Mouse (Mus musculus): ENCODE data around the gene Grb10.

Gene Grb10

GRCm38 (mm10) chr11:11967519-11967918, 71.0 kb downstream of the Grb10 start:
- DNase-seq (ENCODE audit: low spot score) = no peak

- DNase-seq (ENCODE audit: low spot score) = no peak
Measured at GRCm38 (mm10) chr11:11966220-11966619, 72.3 kb downstream of the Grb10 start.

DNA sequence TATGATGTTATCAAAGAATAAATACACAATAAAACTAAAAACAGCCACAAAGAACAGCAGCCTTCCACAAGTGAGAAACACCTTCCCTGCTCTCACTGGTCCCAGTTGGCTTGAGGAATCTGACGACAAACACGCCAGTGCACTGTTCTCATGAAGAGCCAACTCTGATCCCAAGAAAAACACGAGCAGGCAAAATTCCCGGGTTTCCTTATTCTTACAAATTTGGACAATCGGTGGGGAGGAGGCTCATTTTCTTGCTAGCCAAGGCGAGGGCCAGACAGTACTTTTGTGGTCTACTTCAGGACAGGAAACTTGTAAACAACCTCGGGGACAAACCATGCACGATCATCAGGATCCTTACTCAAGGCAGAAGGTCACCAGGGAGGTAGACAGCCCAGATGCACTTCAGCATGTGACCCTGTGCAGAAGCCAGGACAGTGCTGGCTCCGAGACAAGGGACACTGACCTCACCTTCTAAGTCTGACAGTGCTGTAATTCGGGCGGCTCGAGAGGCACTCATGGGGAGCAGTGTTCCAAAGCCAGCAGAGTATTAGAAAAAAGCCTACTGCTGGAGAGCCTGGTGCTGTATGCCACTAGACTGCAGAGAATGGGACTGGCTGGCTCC, 72.9 kb downstream of the Grb10 start:
- DNase-seq (ENCODE audit: low spot score) = no peak

DNA sequence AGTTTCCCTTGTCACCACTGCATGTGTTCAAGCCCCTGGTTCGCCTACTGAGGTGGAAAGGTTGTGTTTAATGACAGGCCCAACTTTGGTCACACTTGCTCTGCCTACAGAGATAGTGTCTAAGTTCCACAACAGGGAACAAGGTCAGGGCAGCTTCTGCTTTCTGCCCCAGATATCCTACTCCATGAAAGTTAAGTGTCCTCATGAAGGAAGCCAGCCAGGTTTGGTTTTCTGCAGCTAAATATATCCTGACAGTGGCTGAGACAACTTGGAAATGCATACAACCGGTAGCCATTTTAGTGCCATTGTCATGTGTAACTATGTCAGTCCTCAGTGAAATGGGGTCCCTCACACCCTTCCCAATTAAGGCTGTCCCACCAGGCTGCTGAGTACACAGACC, 73.8 kb downstream of the Grb10 start:
- DNase-seq (ENCODE audit: low spot score) = no peak

GRCm38 (mm10) chr11:11963587-11963986, 74.9 kb downstream of the Grb10 start:
- DNase-seq (ENCODE audit: low spot score) = no peak

GRCm38 (mm10) chr11:11963065-11963464, 75.4 kb downstream of the Grb10 start:
- no peak for DNase-seq (ENCODE audit: low spot score)

DNA sequence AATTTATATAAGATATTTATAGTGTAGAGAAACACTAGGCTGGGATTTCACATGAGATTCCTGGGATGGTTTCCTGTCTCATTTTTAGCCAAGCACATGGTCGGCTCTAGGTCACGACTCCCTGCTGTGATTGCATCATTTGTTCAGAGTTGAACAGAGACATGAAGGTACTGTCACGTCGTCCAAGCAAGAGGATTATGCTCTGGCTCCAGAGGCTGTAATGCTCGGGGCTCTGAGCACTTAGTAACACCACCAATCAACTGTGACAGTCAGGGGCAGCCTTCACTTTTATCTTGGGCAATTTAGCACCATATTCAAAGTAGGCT, 75.9 kb downstream of the Grb10 start:
- DNase-seq (ENCODE audit: low spot score) = peak; percentile 71

DNA sequence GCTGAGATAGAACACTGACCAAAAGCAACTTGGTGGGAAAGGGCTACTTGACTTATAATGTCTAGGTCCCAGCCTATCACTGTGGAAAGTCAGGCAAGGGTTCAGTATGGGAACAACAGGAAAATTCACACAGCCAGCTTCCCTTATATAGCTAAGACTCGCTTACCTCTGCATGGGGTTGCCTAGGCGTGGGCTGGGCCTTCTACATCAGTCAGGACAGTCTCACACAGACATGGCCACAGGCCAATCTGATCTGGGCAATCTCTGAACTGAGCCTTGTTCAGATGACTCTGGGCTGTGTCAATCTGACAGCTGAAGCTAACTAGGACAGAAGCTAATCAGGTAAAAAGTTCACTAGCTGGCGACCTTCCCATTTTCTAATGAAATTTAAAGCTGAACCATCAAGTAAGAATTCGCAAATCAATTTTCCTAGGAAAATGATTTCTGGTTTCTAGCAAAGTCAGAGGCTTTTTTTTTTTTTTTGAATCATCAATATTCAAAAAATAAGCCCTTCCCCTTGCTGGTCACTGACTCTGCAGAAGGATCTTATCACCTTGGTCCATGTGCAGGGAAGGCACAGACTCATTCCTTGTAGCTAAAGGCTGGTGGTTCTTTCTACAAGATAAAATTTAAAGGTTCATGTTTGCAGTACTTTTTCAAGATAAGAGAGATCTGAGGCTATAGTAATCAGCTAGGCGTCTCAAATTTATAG, 76.4 kb downstream of the Grb10 start:
- DNase-seq (ENCODE audit: low spot score) = peak; percentile 53

- no peak for DNase-seq (ENCODE audit: low spot score)
Measured at GRCm38 (mm10) chr11:11960858-11961257, 77.6 kb downstream of the Grb10 start.

DNA sequence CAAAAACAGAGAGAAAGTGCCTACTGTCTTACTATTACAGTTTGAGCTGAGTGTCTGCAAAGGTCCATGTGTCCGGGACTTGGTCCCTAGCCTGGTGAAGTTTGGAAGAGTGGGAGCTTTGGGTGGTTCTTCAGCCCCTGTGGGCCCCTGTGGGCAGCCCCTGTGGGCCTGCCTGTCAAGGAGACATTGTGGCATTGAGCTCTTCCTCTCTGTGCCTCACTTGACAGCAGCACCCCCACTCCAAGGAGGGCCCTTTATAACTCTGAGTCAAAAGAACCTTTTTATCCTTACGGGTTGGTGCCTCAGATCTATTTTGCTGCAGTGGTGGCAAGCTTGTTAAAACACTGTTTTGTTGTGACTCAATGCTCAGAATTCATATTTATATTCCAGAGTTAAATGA, 78.3 kb downstream of the Grb10 start:
- no peak for DNase-seq (ENCODE audit: low spot score)

DNA sequence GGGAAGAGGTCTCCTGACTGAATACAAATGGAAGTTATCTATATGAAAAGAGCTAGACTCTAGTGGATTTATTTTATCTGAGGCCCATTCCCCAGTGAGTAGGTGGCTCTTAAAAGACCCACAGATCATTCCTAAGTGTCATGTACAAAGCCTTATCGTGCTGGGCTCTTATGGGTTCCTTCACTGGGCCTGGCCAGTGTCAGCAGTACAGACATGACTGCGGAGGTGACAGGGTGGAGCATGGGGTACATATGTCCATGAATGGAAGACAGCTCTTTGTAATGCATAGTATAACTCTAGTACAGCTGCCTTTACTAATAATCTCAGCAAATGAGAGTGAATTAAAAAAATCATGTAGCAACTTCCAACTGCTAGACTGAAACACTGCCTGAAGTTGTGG, 80.0 kb downstream of the Grb10 start:
- DNase-seq (ENCODE audit: low spot score) = no peak

GRCm38 (mm10) chr11:11958061-11958361, 80.5 kb downstream of the Grb10 start:
- DNase-seq (ENCODE audit: low spot score) = no peak

DNA sequence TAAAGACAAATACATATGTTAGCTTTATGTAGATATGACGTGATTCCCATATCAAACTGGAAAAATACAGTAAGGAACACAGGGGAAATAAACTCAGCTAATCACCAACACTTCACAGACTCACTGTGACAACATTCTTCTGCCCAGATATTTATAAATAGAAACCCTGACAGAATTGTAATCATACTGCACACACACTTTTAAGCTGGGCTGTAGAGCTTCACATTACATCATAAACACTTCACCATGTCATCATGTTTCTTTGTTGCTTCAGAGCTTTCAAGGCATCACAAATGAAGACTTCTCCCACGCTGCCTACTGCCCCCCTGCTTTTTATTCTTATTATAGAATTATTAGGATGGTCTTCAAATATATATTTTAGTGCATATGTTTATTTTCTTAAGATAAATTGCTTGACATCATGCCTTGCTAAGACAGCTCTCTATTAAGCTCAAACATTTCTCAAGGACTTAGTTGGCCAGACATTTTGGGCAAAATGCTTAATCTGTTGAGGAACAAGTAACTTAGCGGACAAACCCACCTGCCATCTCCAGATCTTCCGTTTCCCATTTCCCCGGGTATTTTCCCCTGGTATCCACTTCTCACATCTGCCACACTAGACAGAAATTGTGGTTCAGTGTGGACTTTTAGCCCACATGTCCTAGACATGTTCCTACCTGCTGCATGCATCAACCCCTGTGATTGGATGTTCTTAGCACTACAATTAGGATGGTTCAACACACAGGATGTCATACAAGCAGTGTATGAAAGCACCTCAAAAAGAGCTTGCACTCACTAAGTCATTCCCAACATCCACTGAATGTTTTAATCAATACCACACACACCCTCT, 81.0 kb downstream of the Grb10 start:
- DNase-seq (ENCODE audit: low spot score) = no peak

DNA sequence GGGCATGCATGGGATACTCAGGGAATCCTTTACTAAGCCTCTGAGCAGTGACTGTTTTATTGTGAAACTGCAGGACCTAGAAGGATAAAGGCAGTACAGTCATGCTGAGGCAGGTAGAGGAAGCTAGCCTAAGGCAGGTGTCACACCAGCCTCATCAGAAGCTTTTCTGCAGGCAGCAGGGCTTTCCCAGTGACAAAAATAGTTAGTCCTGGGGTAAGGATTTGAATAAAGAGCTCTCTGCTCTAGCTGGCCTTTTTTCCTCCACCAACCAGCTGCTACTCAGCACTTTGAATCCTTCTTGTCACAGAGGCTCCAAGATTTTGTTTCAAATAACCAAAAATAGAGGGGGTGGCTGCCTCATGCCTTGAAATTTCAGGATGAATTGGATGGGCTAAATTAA, 82.7 kb downstream of the Grb10 start:
- DNase-seq (ENCODE audit: low spot score) = no peak

DNA sequence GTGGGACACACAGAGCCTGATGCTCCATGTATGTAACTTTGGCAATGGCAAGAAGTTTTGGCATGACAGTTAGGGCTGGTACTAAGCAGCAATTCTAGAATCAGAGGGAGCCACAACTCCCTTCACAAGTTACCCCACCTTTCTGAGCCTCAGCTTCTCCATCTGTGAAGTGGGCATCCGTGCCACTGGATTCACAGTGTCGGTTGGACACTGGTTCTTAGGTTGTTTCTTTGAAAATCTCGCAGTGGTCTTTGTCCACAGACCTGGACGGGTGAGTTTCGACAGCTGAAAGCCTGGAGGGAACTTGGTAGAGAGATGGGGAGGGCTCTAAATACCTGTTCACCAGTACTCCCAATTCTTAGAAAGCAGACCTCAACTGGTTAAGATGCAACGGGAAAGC, 83.9 kb downstream of the Grb10 start:
- no peak for DNase-seq (ENCODE audit: low spot score)

DNA sequence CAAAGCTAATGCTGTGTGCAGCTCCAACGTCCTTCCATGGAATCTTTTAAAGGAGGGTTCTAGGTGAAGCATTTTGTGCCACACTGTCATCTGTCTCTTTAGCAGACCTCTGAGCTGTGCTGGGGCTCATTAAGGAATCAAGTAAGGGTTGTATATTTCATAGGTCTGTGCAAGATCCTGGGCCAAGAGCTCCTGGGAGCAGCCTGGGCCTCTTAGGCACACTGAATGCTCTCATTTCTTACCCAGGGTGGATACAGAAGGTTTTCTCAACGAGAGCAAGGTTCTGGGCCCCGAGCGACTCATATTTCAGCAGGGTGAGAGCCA, 84.4 kb downstream of the Grb10 start:
- DNase-seq (ENCODE audit: low spot score) = no peak

DNA sequence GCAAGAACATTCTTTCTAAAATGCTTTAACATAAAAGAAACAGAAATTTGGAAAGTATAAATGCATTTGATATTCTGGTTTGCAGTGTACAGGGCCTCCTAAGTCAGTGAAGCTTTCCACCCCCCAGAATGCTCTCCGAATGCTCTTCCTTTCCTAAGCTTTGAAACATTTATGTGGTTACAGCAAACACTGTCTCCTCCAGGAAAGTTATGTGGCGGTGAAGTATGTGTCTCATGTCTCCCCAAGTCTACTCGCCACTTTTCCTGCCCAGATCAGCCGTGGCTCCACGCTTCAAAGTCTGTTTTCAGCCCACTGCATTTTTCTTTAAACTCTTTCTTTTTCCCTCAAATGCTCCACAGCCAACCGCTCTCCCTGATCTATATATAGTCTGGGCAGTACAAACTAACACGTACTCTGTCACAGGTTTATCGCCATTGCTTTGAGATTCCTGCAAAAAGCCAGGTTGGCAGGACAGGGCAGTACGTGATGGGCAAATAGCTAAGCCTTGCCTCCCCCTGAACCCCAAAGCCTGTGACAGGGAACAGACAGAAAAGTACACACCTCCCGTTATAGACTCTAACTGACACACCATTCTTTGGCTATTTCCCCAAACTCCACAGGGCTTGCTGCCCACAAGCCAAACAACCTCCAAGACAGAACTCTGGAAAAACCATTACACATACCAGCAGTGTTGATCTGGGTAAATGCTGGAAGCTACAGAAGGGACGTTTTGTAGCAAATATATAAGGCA, 84.9 kb downstream of the Grb10 start:
- no peak for DNase-seq (ENCODE audit: low spot score)

GRCm38 (mm10) chr11:11952569-11952968, 85.9 kb downstream of the Grb10 start:
- no peak for DNase-seq (ENCODE audit: low spot score)

DNA sequence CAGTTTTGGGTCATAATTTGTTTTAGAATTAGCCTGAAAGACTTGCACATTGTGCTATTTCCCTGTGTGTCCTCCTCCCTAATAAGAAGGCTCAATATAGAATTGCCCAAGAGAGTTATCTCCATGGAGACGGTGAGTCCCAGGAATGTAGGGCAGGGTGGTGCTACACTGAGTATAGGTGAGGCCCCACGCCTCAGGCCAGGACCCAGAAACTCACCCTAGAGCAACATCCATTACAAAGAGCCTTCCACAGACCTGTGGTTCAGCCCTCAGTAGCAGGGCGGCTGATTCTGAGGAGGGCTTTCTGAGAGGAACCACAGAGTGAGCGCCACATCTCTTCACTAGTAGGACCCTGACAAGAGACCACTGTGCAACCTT, 89.5 kb downstream of the Grb10 start:
- DNase-seq (ENCODE audit: low spot score) = no peak

GRCm38 (mm10) chr11:11948321-11948987, 90.0 kb downstream of the Grb10 start:
- DNase-seq (ENCODE audit: low spot score) = peak; percentile 50

- no peak for DNase-seq (ENCODE audit: low spot score)
Measured at GRCm38 (mm10) chr11:11947857-11948256, 90.6 kb downstream of the Grb10 start.

DNA sequence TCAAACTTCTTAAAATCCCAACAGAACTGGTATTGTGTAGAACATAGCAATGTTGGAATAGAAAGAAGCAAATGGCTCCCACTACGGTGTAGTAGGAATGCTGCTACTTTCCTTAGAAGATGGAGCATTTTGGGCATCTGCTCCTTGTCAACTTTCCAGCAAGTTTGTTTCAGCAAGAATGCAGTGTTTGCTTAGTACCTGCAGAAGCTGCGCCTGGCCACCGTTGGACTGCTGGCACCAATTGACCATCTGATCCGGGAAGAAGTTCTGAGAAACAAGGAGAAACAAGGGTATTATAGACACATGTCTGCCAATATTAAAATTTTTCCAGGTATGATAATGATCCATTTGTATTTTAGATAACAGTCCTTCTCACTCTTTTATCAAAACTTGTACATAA, 92.7 kb downstream of the Grb10 start:
- DNase-seq (ENCODE audit: low spot score) = no peak
